In genomic region chr4:134967887-134968604, GRCm38 (mm10) we compare ENCODE assay signal across 8 mouse cellular contexts. TPM values are rescaled to one million over a fixed set of nuclear protein-coding genes. Genes with fewer than 3 reads are reported as not detected.
A peak's percentile ranks its signal among the peaks of the same experiment; 100 is the strongest.
DNase-seq lines count a peak whose midpoint lies in the region; ATAC-seq and TF ChIP-seq lines count a peak whose summit lies in the region.
"Had no signal": no experiment of that assay in that cellular context is flagged by ENCODE, and none has a peak within 500 bp of the region (broad histone marks: within the 10 kb centered on the region; RNA-seq: fewer than 3 reads in every experiment).

No protein-coding gene starts in this region.

- no peaks in the 10 kb centered on the region for H3K36me3 ChIP-seq in ES-E14 (ENCODE audit: control insufficient read depth, insufficient read depth, low read length, poor library complexity, severe bottlenecking)
- no peaks in the 10 kb centered on the region for H3K36me3 ChIP-seq in thymus, adult 2 months (ENCODE audit: control insufficient read depth, insufficient read depth, low read length)

- in situ Hi-C loops in ES-E14 (cut with MboI; ENCODE audit: low sequenced_read_pairs in 2 of 2, unreplicated experiment in 2 of 2) = no loop called here

- peaks cover 0 to 10% of the 10 kb centered on the region in 2 experiments; a peak in 1 of 4 replicates for H3K4me1 ChIP-seq in ES-E14 (ENCODE audit: control insufficient read depth in 2 of 2, insufficient read depth in 2 of 2, low read length in 2 of 2, poor library complexity in 1 of 2)
- H3K4me1 ChIP-seq in thymus, adult 2 months (replicated peaks; ENCODE audit: control insufficient read depth, insufficient read depth, low read length) = 0 out of 2 replicates have a peak, but pooled peaks cover 13% of the 10 kb centered on the region

- WGBS in thymus, adult 2 months = 63% methylated on average over 20 of the region's 20 CpGs

- H3K27me3 ChIP-seq in thymus, adult 2 months (ENCODE audit: control insufficient read depth, insufficient read depth, low read length) = no peaks in the 10 kb centered on the region

- H3K27ac ChIP-seq in ES-E14 (ENCODE audit: insufficient read depth, low read depth, low read length, poor library complexity, severe bottlenecking) = no peak overlapping the region
- no peak overlapping the region for H3K27ac ChIP-seq in thymus, adult 2 months (ENCODE audit: control insufficient read depth, insufficient read depth, low read length)

- intact Hi-C loops in left cerebral cortex, postnatal 14 days (cut with DNase I) = no loop called here

- H3K9ac ChIP-seq in ES-E14 (ENCODE audit: insufficient read depth, low read depth, low read length, poor library complexity, severe bottlenecking) = 0 out of 2 replicates have a peak overlapping the region, but pooled peaks have one; percentile 14

- H3K4me3 ChIP-seq in ES-E14 (ENCODE audit: insufficient read depth in 1 of 2, low read depth in 1 of 2, low read length in 2 of 2, poor library complexity in 1 of 2, severe bottlenecking in 1 of 2) = no peak overlapping the region
- H3K4me3 ChIP-seq in thymus, adult 2 months (ENCODE audit: control insufficient read depth, insufficient read depth, low read length) = no peak overlapping the region

- DNase-seq in ES-E14 (ENCODE audit: low read depth, low spot score) = no peak
- peak; percentile 46 to 67 for DNase-seq in kidney, postnatal 36 days
- DNase-seq in thymus, postnatal 10 days (ENCODE audit: low spot score in 2 of 2) = no peak
- DNase-seq in left cerebral cortex, postnatal 14 days (ENCODE audit: low spot score in 2 of 2) = no peak
- no peak for DNase-seq in thymus, adult 2 months
- DNase-seq: cerebellum, postnatal 25 days had no signal

- peak; percentile 89 for ATAC-seq in granulocyte monocyte progenitor cell, adult 5-6 weeks (replicated peaks; ENCODE audit: poor library complexity, severe bottlenecking)
- ATAC-seq in megakaryocyte-erythroid progenitor cell, adult 5-6 weeks (replicated peaks; ENCODE audit: low FRiP score, low TSS enrichment, poor library complexity, severe bottlenecking) = peak; percentile 35

- no peaks in the 10 kb centered on the region for H3K9me3 ChIP-seq in ES-E14 (ENCODE audit: control insufficient read depth, insufficient read depth, low read depth, low read length)

- TF ChIP-seq POLR2A in thymus, adult 2 months (IDR thresholded peaks at IDR 0.05; ENCODE audit: control insufficient read depth, extremely low read depth, insufficient read depth, low read length, poor library complexity) = no peak

- no peak for TF ChIP-seq CTCF in thymus, adult 2 months (IDR thresholded peaks at IDR 0.05; ENCODE audit: borderline replicate concordance, control insufficient read depth, extremely low read depth, insufficient read depth, low read length, poor library complexity)

TF ChIP-seq in ES-E14, 5 proteins besides CTCF, POLR2A, EP300 and RAD21:
- no peak for TF ChIP-seq HCFC1 (IDR thresholded peaks at IDR 0.05; ENCODE audit: borderline replicate concordance, insufficient read depth, low read length)
- TF ChIP-seq ZNF384 (IDR thresholded peaks at IDR 0.05; ENCODE audit: low read depth, low read length) = no peak
- TF ChIP-seq MAFK (IDR thresholded peaks at IDR 0.05; ENCODE audit: insufficient read depth, low read depth, low read length) = no peak
- no peak for TF ChIP-seq ZC3H11A (IDR thresholded peaks at IDR 0.05; ENCODE audit: borderline replicate concordance, low read depth, low read length)
- no peak for TF ChIP-seq CHD2 (IDR thresholded peaks at IDR 0.05; ENCODE audit: low read depth, low read length)

RNA-seq across cellular contexts. Expression of gene Syf2, which starts 37.3 kb away (rescaled TPM):
- 68.3 and 76.6 TPM in 2 replicates for total RNA-seq in ES-E14 (2012; rRNA removed)
- total RNA-seq in granulocyte monocyte progenitor cell, adult 5-6 weeks (2014; fragmentation: Nextera tagmentation) = 43.5 and 50.5 TPM in 2 replicates
- 180 and 201 TPM in 2 replicates for total RNA-seq in granulocyte monocyte progenitor cell, adult 5-6 weeks (2017)
- 64.4 and 88.9 TPM in 2 replicates for total RNA-seq in megakaryocyte-erythroid progenitor cell, adult 5-6 weeks (2014; fragmentation: Nextera tagmentation)
- 208 and 338 TPM in 2 replicates for total RNA-seq in megakaryocyte-erythroid progenitor cell, adult 5-6 weeks (2017)
- total RNA-seq in left cerebral cortex, postnatal 14 days (2021) = 10 to 100 TPM; 39.0 to 39.1 TPM
- polyA plus RNA-seq in thymus, adult 2 months (2012; rRNA removed) = 36.8 and 42.8 TPM in 2 replicates

RNA-seq across cellular contexts. Expression of gene Rsrp1, which starts 44.7 kb away (rescaled TPM):
- 93.9 and 130 TPM in 2 replicates for total RNA-seq in ES-E14 (2012; rRNA removed)
- 476 and 614 TPM in 2 replicates for total RNA-seq in granulocyte monocyte progenitor cell, adult 5-6 weeks (2014; fragmentation: Nextera tagmentation)
- total RNA-seq in granulocyte monocyte progenitor cell, adult 5-6 weeks (2017) = 134 and 184 TPM in 2 replicates
- 371 and 563 TPM in 2 replicates for total RNA-seq in megakaryocyte-erythroid progenitor cell, adult 5-6 weeks (2014; fragmentation: Nextera tagmentation)
- 122 and 226 TPM in 2 replicates for total RNA-seq in megakaryocyte-erythroid progenitor cell, adult 5-6 weeks (2017)
- 100 to 1,000 TPM; 261 to 276 TPM for total RNA-seq in left cerebral cortex, postnatal 14 days (2021)
- 1,774 and 1,821 TPM in 2 replicates for polyA plus RNA-seq in thymus, adult 2 months (2012; rRNA removed)

RNA-seq across cellular contexts. Expression of gene Tmem50a, which starts 53.2 kb away (rescaled TPM):
- 118 and 183 TPM in 2 replicates for total RNA-seq in ES-E14 (2012; rRNA removed)
- total RNA-seq in granulocyte monocyte progenitor cell, adult 5-6 weeks (2014; fragmentation: Nextera tagmentation) = 136 and 149 TPM in 2 replicates
- 263 and 287 TPM in 2 replicates for total RNA-seq in granulocyte monocyte progenitor cell, adult 5-6 weeks (2017)
- 82.2 and 101 TPM in 2 replicates for total RNA-seq in megakaryocyte-erythroid progenitor cell, adult 5-6 weeks (2014; fragmentation: Nextera tagmentation)
- 163 and 179 TPM in 2 replicates for total RNA-seq in megakaryocyte-erythroid progenitor cell, adult 5-6 weeks (2017)
- total RNA-seq in left cerebral cortex, postnatal 14 days (2021) = 100 to 1,000 TPM; 125 to 129 TPM
- polyA plus RNA-seq in thymus, adult 2 months (2012; rRNA removed) = 196 and 226 TPM in 2 replicates

Comparison
In these comparisons a context has a peak if more than half of its experiments do, and no peak if none do; other contexts are left out.
1. DNase-seq: peak in kidney, postnatal 36 days (2 of 2); none in ES-E14 (single experiment), thymus, postnatal 10 days (0 of 2), left cerebral cortex, postnatal 14 days (0 of 2) and thymus, adult 2 months (single experiment).